8 mouse cellular contexts compared by ENCODE assay signal in the genomic region with DNA sequence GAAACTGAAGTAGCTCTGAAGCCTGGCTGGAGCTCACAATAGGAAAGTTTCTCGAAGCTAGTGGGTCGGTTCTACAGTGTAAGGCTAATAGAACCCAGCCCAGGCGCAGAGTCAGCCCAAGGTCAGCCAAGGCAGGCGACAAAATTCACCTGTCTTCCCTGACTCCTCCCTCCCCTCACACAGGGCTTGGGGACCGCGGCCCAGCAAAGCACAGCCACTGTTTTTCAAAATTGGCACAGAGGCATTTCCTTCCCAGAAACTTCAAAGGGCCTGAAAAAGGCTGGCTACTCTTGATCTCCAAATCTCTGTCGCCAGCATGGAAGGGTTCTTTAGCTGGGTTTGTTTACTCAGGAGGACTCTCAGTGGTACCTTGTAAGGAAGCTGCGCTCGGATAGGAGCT. TPM values are rescaled to one million over a fixed set of nuclear protein-coding genes. Genes with fewer than 3 reads are reported as not detected.
DNase-seq lines count a peak whose midpoint lies in the region; ATAC-seq and TF ChIP-seq lines count a peak whose summit lies in the region.
"Had no signal": no experiment of that assay in that cellular context is flagged by ENCODE, and none has a peak within 500 bp of the region (broad histone marks: within the 10 kb centered on the region; RNA-seq: fewer than 3 reads in every experiment).

No protein-coding gene starts in this region.

- H3K4me1 ChIP-seq in liver, embryonic 11.5 days (replicated peaks; ENCODE audit: control insufficient read depth, insufficient read depth, low read length) = no peaks in the 10 kb centered on the region
- 0 out of 2 replicates have a peak, but pooled peaks cover 6% of the 10 kb centered on the region for H3K4me1 ChIP-seq in liver, embryonic 12.5 days
- peaks cover 16% of the 10 kb centered on the region for H3K4me1 ChIP-seq in hindbrain, embryonic 10.5 days (replicated peaks)
- peaks cover 22% of the 10 kb centered on the region; the same call in 1 of the 2 replicates for H3K4me1 ChIP-seq in lung, embryonic 15.5 days
- H3K4me1 ChIP-seq in stomach, postnatal 0 days (replicated peaks; ENCODE audit: control insufficient read depth, insufficient read depth) = no peaks in the 10 kb centered on the region

- no peak overlapping the region for H3K4me2 ChIP-seq in liver, embryonic 11.5 days
- H3K4me2 ChIP-seq in liver, embryonic 12.5 days = no peak overlapping the region
- peak overlapping the region; percentile 78 for H3K4me2 ChIP-seq in lung, embryonic 15.5 days
- H3K4me2 ChIP-seq in stomach, postnatal 0 days (replicated peaks; ENCODE audit: low read depth) = peak overlapping the region; percentile 70

- no peak for ATAC-seq in liver, embryonic 11.5 days (replicated peaks; ENCODE audit: low FRiP score)
- ATAC-seq in liver, embryonic 12.5 days = no peak
- ATAC-seq in lung, embryonic 15.5 days (ENCODE audit: borderline replicate concordance, extremely low read depth, low FRiP score, low TSS enrichment) = no peak
- no peak for ATAC-seq in stomach, postnatal 0 days (ENCODE audit: low FRiP score, low TSS enrichment)
- ATAC-seq in monocyte, adult 5-6 weeks (replicated peaks; ENCODE audit: insufficient number of reproducible peaks, low FRiP score, low TSS enrichment, poor library complexity, severe bottlenecking) = no peak

- TF ChIP-seq EP300 in stomach, postnatal 0 days (optimal IDR thresholded peaks at IDR 0.05) = no peak

- no peak overlapping the region for H3K9ac ChIP-seq in liver, embryonic 11.5 days (ENCODE audit: low read depth, low read length)
- no peak overlapping the region for H3K9ac ChIP-seq in liver, embryonic 12.5 days
- peak overlapping the region; percentile 33; the same call in 1 of the 2 replicates for H3K9ac ChIP-seq in lung, embryonic 15.5 days
- peak overlapping the region; percentile 51 for H3K9ac ChIP-seq in stomach, postnatal 0 days (ENCODE audit: low read length)

- TF ChIP-seq CTCF in stomach, postnatal 0 days (IDR thresholded peaks at IDR 0.05; ENCODE audit: low read depth) = no peak

- peaks cover 50% of the 10 kb centered on the region for H3K27me3 ChIP-seq in liver, embryonic 11.5 days (replicated peaks; ENCODE audit: control insufficient read depth, insufficient read depth, low read length)
- peaks cover 82% of the 10 kb centered on the region for H3K27me3 ChIP-seq in liver, embryonic 12.5 days (replicated peaks)
- H3K27me3 ChIP-seq in hindbrain, embryonic 10.5 days (ENCODE audit: insufficient read depth, poor library complexity, severe bottlenecking) = peaks cover 92% of the 10 kb centered on the region
- peaks cover 38% of the 10 kb centered on the region for H3K27me3 ChIP-seq in lung, embryonic 15.5 days
- no peaks in the 10 kb centered on the region for H3K27me3 ChIP-seq in stomach, postnatal 0 days (ENCODE audit: control insufficient read depth, insufficient read depth, low read length)

- DNase-seq in liver, embryonic 11.5 days (ENCODE audit: low spot score) = peak; percentile 32
- DNase-seq in hindbrain, embryonic 10.5 days (ENCODE audit: low spot score) = peak; percentile 10
- DNase-seq in stomach, postnatal 0 days (ENCODE audit: low spot score) = peak; percentile 23
- DNase-seq in frontal cortex, postnatal 14 days (ENCODE audit: low spot score in 2 of 2) = no peak

- 11% methylated on average over 9 of the region's 9 CpGs for WGBS in liver, embryonic 11.5 days
- whole genome bisulfite sequencing in liver, embryonic 12.5 days (ENCODE audit: insufficient replicate concordance) = 5% methylated on average over 9 of the region's 9 CpGs
- WGBS in hindbrain, embryonic 10.5 days = 7% methylated on average over 9 of the region's 9 CpGs
- 8% methylated on average over 9 of the region's 9 CpGs for WGBS in lung, embryonic 15.5 days
- WGBS in stomach, postnatal 0 days = 10% methylated on average over 9 of the region's 9 CpGs

- no peaks in the 10 kb centered on the region for H3K36me3 ChIP-seq in liver, embryonic 11.5 days (ENCODE audit: control insufficient read depth, insufficient read depth, low read length)
- H3K36me3 ChIP-seq in liver, embryonic 12.5 days = no peaks in the 10 kb centered on the region
- H3K36me3 ChIP-seq in hindbrain, embryonic 10.5 days = no peaks in the 10 kb centered on the region
- H3K36me3 ChIP-seq in lung, embryonic 15.5 days = no peaks in the 10 kb centered on the region
- H3K36me3 ChIP-seq in stomach, postnatal 0 days (ENCODE audit: control insufficient read depth, insufficient read depth, low read length) = no peaks in the 10 kb centered on the region

- no peak overlapping the region; the same call in 1 of the 2 replicates for H3K4me3 ChIP-seq in liver, embryonic 11.5 days (ENCODE audit: low read depth, low read length)
- H3K4me3 ChIP-seq in liver, embryonic 12.5 days = no peak overlapping the region
- H3K4me3 ChIP-seq in hindbrain, embryonic 10.5 days = peak overlapping the region; percentile 62
- peak overlapping the region; percentile 46 for H3K4me3 ChIP-seq in lung, embryonic 15.5 days
- H3K4me3 ChIP-seq in stomach, postnatal 0 days (ENCODE audit: low read depth, low read length) = peak overlapping the region; percentile 43
- H3K4me3 ChIP-seq: erythroblast, embryonic 14.5 days had no signal

- no peaks in the 10 kb centered on the region for H3K9me3 ChIP-seq in liver, embryonic 11.5 days (ENCODE audit: control insufficient read depth, low read length)
- no peaks in the 10 kb centered on the region for H3K9me3 ChIP-seq in liver, embryonic 12.5 days (replicated peaks)
- no peaks in the 10 kb centered on the region for H3K9me3 ChIP-seq in hindbrain, embryonic 10.5 days
- H3K9me3 ChIP-seq in lung, embryonic 15.5 days = no peaks in the 10 kb centered on the region
- H3K9me3 ChIP-seq in stomach, postnatal 0 days (ENCODE audit: control insufficient read depth, low read length) = no peaks in the 10 kb centered on the region

- no peak overlapping the region for H3K27ac ChIP-seq in liver, embryonic 11.5 days (ENCODE audit: low read depth, low read length)
- H3K27ac ChIP-seq in liver, embryonic 12.5 days = no peak overlapping the region
- H3K27ac ChIP-seq in hindbrain, embryonic 10.5 days = no peak overlapping the region
- H3K27ac ChIP-seq in lung, embryonic 15.5 days = peak overlapping the region; percentile 80
- peak overlapping the region; percentile 73 for H3K27ac ChIP-seq in stomach, postnatal 0 days (replicated peaks)

RNA-seq across cellular contexts. Expression of a gene that starts 1.1 kb away (rescaled TPM):
- polyA plus RNA-seq in liver, embryonic 11.5 days (2014; fragmentation: Nextera tagmentation; extraction: Ambion mirVana) = 0.11 TPM in 1 of 2 replicates, not detected in the other
- polyA plus RNA-seq in liver, embryonic 12.5 days (2016; fragmentation: Nextera tagmentation; extraction: Ambion mirVana) = not detected in 2 replicates
- polyA plus RNA-seq in hindbrain, embryonic 10.5 days (2016; fragmentation: Nextera tagmentation; extraction: Ambion mirVana) = 0.69 and 2.4 TPM in 2 replicates
- 11.2 and 14.3 TPM in 2 replicates for polyA plus RNA-seq in lung, embryonic 15.5 days (2015; fragmentation: Nextera tagmentation; extraction: Ambion mirVana)
- 192 and 213 TPM in 2 replicates for polyA plus RNA-seq in stomach, postnatal 0 days (2015; fragmentation: Nextera tagmentation; extraction: Ambion mirVana)
- 0.64 TPM in 1 of 3 replicates, not detected in the others for total RNA-seq in monocyte, adult 5-6 weeks (2017)
- polyA plus RNA-seq: erythroblast, embryonic 14.5 days had no signal

Comparison
In these comparisons a context has a peak if more than half of its experiments do, and no peak if none do; other contexts are left out.
1. DNase-seq: peak in liver, embryonic 11.5 days (single experiment), hindbrain, embryonic 10.5 days (single experiment) and stomach, postnatal 0 days (single experiment); none in frontal cortex, postnatal 14 days (0 of 2).
2. H3K27ac ChIP-seq: peak in lung, embryonic 15.5 days (single experiment) and stomach, postnatal 0 days (single experiment); none in liver, embryonic 11.5 days (single experiment), liver, embryonic 12.5 days (single experiment) and hindbrain, embryonic 10.5 days (single experiment).
3. H3K4me2 ChIP-seq: peak in lung, embryonic 15.5 days (single experiment) and stomach, postnatal 0 days (single experiment); none in liver, embryonic 11.5 days (single experiment) and liver, embryonic 12.5 days (single experiment).
4. H3K4me3 ChIP-seq: peak in hindbrain, embryonic 10.5 days (single experiment), lung, embryonic 15.5 days (single experiment) and stomach, postnatal 0 days (single experiment); none in liver, embryonic 11.5 days (single experiment) and liver, embryonic 12.5 days (single experiment).
5. H3K9ac ChIP-seq: peak in lung, embryonic 15.5 days (single experiment) and stomach, postnatal 0 days (single experiment); none in liver, embryonic 11.5 days (single experiment) and liver, embryonic 12.5 days (single experiment).
6. RNA of a gene that starts 1.1 kb away (polyA plus RNA-seq): 192 to 213 TPM in stomach, postnatal 0 days; 11.2 to 14.3 TPM in lung, embryonic 15.5 days, 0.69 to 2.4 TPM in hindbrain, embryonic 10.5 days, 0.11 TPM in liver, embryonic 11.5 days and not detected in liver, embryonic 12.5 days; every median in the first group is over 10 times any median in the second.